Mouse (Mus musculus): ENCODE data around the gene Mast1. TPM values are rescaled to one million over a fixed set of nuclear protein-coding genes. Genes with fewer than 3 reads are reported as not detected.
A peak's percentile ranks its signal among the peaks of the same experiment; 100 is the strongest.
"Not testable (repeated sequence)": the region's sequence is repeated elsewhere in the genome, so short reads cannot be mapped to it uniquely, and the experiment has no call there.

Gene Mast1
- total RNA-seq, 2 experiments from 2014 or later, result not detected

- DNase-seq, result no peak
These were observed 26.6 kb downstream of the Mast1 start for GRCm38 (mm10) chr8:84910551-84910950.

DNA sequence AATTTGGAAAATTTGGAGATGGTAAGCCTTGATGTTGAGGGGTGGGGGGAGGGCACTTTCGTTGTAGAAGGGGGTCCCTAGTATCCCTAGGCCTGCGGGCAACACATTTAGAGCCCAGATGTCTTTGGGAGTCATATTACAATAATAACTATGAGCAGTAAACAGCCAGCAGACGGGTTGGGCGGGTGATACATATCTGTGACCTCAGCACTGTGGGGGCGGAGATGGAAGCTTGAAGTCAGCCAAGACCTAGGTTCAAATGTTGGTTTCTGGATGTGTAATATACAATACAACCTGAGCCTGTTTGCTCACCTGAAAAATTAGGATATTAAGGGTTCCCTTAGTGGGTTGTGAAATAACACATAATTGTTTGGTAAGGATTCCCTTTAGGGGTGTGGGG, 27.2 kb downstream of the Mast1 start:
- DNase-seq, result no peak

DNA sequence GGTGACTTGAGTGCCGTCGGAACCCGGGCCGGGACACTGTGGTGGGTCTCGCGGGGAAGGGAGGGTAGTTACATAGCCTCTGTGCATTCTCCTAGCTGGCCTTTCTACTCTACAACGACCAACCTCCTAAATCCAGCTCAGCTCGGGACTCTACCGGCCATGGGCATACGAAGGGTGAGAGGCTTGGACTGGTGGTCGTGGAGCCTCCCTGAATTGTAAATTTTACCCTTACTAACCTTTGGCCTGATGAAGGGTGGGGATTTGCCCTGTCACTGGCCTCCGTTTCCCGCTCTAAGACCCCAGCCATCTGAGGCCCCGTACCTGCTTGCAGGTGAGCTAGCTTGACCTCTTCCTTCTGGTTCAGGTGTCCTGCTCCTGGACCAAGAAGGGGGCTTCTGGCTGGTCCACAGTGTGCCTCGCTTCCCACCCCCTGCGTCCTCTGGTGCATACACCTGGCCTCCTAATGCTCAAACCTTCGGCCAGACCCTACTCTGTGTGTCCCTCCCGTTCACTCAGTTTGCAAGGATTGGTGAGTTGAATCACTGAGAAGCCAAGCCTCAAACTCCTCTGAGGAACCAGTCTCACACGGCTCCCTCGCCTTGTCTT, 27.9 kb downstream of the Mast1 start:
- DNase-seq, result no peak

- peak; percentile 96 for DNase-seq
These were observed 28.6 kb downstream of the Mast1 start, which contains the start of gene Dnase2a for GRCm38 (mm10) chr8:84908421-84909161. Gene Dnase2a (plus strand): TSS chr8:84908560.

DNA sequence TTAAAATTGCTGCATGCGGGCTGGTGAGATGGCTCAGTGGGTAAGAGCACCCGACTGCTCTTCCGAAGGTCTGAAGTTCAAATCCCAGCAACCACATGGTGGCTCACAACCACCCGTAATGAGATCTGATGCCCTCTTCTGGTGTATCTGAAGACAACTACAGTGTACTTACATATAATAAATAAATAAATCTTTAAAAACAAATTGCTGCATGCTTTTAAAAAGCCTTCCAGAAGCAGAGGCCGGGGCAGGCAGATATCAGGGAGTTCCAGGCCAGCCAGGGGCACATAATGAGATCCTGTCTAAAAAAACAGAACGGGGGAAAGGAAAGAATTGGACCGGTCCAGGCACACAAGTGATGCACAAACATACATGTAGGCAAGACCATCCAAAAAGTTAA, 29.2 kb downstream of the Mast1 start:
- DNase-seq, result not testable (repeated sequence)

DNA sequence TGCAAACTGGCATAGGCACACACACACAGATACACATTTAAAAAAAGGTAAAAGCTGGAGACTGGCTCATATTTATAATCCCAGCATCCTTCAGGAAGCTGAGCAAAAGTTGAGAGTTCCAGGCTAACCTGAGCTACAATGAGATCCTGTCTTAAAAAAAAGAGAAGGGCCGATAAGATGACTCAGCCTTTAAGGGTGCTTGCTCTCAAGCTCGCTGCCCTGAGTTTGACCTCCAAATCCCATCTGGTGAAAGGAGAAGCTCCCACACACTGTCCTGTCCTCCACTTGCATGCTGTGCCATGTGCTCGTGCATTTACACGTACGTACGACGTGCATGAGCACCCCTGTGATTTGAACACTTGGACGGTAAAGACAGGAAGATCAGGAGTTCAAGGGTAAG, 29.7 kb downstream of the Mast1 start:
- DNase-seq, result no peak

DNA sequence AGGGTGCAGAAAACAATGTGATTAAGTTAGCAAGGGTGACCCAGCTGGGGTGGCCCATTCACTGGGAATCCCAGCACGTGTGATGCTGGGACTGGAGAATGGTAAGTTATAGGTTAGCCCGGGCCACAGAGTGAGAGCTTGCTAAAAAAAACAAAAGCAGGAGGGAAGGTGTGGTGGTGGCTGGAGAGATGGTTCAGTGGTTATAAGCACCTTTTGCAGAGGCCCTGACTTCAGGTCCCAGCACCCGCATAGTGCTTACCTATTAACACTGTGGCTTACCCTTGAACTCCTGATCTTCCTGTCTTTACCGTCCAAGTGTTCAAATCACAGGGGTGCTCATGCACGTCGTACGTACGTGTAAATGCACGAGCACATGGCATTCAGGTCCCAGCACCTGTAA, 30.1 kb downstream of the Mast1 start:
- no peak for DNase-seq

DNA sequence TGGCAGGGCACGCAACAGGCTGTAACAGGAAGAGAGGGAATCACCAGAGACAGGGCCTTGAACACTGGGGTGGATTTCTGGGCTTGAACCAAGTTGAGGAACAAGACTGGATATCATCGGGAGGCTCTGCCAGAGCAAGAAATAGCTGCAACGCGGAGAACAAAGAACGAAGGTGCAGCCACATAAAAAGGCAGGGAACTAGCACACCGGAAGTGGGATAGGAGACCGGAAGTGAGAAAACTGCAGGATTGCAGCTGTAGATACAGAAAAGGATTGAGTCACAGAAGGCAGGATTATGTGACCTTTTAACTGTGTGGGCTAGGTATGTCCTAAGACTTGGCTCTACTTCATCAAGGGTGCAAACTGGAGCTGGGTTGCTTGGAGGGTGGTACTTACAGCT, 32.8 kb downstream of the Mast1 start:
- DNase-seq, result no peak

GRCm38 (mm10) chr8:84902920-84903661, 34.1 kb downstream of the Mast1 start:
- DNase-seq, result peak; percentile 88

GRCm38 (mm10) chr8:84902367-84902919, 34.7 kb downstream of the Mast1 start:
- no peak for DNase-seq

GRCm38 (mm10) chr8:84901752-84902151, 35.4 kb downstream of the Mast1 start, which contains the start of gene Klf1:
Gene Klf1 (plus strand): TSS chr8:84901928.
- no peak for DNase-seq

DNA sequence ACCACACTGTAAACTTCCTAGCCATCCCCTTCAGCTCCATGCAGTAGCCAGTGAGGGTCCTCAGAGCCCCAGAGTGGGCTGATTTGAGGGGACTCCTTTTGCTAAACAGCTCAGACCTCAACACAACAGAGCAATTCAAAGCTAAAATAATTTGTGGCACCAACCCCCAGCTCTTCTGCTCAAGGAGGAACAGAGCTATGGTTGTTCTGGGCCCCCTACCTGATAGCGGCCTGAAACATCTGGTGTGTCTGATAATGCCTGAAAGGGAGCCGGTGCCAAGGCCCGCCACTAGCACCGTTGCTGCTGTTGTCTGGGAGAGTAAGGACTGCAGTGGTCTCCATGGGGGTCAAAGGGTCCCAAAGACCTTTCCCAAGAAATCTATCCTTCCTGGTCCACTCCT, 36.1 kb downstream of the Mast1 start:
- DNase-seq, result no peak

DNA sequence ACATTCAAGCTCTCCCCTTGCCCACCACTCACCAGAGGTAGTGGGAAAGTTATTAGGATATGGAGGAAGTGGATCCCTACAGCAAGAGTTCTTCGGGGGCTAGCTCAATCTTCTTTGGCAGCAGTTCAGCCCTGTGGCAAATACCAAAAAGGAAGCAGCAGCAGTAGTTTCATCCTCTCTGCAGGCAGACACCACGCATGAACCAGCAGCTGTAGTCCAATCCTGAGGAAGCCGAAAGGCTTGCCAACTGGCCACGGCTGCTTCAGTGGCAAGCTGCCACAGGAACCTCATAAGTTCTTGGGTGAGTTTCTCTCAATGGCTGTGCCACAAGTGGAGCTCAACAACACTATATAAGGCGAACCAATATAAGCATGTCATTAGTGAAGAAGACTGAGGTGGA, 41.2 kb downstream of the Mast1 start:
- DNase-seq, result no peak

DNA sequence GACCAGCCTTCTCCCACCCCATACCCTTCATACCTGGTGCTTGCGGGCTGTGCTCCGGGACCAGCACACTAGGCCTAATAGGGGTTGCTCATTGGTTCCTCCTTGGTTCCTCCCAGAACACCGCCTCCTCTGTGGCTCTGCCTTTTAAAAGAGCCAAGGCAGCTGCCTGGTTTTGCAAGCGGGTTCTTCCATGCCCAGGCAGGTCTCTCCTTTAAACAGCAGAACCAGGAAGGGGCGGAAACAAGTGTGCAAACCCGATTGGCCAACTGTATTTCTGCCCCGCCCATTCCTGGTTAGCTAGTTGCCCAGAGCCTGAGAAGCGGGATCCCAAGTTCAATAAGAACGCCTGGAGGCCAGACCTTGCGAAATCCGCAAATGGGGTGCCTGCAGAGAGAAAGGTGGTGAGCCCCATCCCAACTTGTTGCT, 43.4 kb downstream of the Mast1 start, which contains the start of gene Gcdh:
Gcdh (minus strand) TSS at position 213 of the 426 bp plus-strand sequence.
- DNase-seq, result peak; percentile 94

DNA sequence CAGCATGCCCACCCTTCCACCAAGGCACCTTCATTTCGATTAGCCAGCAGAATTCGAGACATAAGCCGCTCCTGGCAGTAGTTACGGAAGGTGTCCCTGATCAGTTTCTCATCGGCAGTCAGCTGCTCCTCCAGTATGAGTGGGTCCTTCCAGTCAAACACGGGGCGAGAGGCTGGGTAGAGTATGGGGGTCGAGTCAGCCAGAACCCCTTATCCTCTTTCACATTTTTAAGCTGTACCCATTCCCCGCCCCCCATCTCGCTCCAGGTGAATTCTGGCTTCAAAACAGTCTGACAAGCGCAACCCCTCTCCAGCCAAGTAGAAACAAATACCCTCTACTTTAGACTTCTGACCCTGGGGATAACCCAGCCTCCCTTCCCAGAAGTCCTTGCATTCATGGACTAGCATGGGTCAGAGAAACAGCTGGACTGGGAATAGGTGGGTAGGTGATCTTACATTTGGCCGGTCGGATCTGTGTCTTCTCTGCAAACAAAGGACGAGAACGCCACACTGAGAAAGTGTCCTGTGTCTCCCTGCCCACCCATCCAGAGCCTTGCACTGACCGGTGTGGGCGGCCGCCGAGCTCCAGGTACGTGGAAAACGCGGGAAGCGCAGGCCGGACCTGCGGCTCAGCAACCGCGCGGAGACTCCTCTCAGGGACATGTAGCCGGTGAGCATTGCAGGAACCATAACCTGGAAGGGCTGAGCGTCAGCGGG, 44.0 kb downstream of the Mast1 start:
- no peak for DNase-seq

DNA sequence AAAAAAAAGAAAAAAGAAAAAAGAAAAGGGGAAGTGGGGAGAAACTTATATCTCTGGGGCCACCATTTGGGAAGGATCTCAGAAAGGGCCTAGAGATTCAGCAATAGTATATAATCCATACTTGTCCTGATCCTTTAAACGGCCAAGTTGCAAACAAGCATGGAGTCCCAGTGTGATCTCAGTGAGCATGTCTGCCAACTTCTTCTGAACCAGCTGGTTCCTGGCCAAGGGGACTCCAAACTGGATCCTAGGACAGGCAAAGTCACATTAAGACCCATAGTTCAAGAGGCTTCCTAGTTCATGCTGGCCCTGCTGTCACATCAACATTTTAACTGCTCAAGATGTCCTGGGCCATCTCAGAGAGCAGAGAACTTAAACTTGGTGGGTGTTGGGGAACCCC, 48.0 kb downstream of the Mast1 start:
- no peak for DNase-seq

GRCm38 (mm10) chr8:84888280-84888679, 48.9 kb downstream of the Mast1 start:
- no peak for DNase-seq

DNA sequence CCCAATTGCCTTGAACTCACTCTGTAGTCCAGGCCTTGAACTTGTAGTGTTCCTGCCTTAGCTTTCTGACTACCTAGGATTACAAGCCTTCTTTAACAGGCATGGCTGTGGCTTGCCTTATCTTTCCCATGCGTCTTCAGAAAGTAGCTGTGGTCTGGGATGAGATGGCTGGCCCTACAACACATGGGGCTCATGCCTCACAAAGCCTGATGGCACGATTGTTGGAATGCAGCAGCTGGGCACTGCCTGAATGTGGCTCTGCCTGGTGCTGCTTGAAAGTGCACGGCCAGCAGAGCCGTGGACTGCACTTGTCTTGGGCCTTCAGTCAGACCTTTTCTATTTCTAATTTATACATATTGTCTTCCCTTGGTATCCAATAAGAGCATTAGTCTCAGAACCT, 52.4 kb downstream of the Mast1 start:
- DNase-seq, result no peak

GRCm38 (mm10) chr8:84878915-84879314, 58.2 kb downstream of the Mast1 start:
- DNase-seq, result no peak

DNA sequence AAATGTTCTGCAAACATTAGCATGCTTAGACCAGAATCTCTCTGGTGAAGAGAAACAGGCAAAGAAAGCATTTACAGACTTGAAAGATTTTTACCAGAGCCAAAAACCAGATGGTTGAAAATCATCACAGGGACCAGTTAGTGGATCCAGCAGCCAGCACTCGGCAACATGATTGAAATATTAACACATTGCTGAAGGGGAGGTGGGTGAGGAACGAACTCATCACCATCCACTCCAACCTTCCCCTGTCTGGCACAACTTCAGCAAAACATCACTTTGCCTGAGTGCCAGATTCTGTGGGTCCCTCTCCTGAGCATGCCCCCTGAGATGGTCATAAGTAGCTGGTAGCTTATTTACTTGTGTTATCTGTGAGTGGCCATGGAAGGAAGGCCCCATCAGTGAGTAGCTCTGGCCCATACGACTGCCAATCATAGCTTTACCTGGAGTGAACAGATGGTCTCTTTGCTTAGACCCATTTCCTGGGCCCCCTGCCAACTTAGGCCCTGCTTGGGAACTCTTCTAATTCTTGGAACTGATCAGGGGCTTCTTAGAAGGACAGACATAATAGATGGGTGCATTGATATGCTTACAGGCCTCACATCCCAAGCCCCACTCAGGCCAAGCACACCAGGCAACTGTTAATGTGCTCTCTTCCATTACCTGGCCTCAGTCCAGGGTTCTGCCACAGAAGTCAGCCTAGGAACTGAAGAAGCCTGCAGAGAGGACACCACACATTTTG, 59.7 kb downstream of the Mast1 start:
- DNase-seq, result no peak

DNA sequence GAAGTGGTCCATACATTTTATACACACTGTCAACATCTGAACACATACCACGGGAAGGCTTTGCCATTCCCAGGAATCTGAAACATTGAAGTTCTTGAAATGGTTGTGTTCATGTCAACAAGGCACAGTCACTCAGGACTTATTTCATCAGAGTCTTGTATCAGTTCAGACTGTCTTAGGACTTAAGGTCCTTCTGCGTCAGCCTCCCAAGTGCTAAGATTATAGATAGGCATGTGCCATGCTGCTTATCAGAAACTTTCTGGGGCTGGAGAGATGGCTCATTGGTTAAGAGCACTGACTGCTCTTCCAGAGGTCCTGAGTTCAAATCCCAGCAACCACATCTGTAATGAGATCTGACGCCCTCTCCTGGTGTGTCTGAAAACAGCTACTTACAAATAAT, 62.8 kb downstream of the Mast1 start:
- no peak for DNase-seq

Data from gastrocnemius, postnatal 25 days (tissue).